Mouse (Mus musculus): ENCODE measurements around the gene Dynlt1b. TPM values are rescaled to one million over a fixed set of nuclear protein-coding genes. Genes with fewer than 3 reads are reported as not detected.
A peak's percentile ranks its signal among the peaks of the same experiment; 100 is the strongest.
"Not testable (repeated sequence)": the region's sequence is repeated elsewhere in the genome, so short reads cannot be mapped to it uniquely, and the experiment has no call there.

Gene Dynlt1b
- polyA plus RNA-seq (2012; rRNA removed) = 226 and 230 TPM in 2 replicates

DNA sequence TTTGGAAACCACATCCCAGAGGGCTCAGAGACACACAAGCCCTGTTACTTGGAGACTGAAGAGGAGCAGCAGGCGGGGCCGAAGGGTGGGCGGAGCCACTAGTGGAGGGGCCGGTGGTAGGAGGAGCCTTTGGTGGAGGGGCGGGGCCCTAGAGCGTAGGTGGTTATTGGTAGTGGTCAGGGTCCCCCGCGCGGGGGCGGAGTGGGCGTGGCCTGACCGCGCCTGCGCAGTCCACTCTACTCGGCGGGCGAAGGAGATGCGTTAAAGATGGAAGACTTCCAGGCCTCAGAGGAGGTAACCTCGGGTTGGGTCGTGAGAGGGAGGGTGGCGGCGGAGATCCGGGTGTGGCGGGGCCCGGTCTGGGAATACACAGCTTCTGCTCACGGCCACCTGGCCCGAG, at the start of gene Dynlt1b:
Gene Dynlt1b, plus strand, starts transcription at position 168 of the 400 bp plus-strand sequence.
- DNase-seq (ENCODE audit: low spot score) = peak; percentile 100

DNA sequence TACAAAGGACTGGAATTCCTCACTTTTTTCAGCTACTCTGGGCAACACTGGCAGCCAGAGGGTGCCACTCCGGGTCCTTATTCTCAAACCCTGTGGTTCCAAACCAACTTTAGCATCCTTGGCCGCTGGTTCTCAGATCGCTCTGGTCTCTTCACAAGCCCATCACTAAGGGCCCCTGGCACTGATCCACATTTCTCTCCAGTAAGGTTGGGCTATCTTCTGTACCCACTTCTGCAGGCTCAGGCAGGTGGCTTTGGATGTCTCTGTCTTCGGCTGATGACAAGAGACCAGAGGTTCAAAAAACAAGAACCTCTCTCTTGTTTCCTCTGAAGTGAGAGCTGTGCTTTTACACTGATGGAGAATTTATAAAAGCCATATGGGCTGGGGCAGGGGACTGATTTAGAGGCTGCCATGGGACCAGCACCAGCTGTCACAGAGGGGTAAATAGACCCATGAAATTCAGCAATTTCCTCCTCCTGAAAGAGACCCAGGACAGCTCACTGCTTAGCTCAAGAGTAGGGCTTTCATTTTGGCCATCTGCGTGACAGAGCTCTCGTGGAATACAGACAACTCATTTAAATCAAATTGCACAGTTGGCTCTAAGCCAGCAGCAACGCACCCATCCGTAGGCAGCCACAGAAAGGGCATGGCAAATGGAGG, 49.6 kb upstream of the Dynlt1b start:
- DNase-seq (ENCODE audit: low spot score) = not testable (repeated sequence)

DNA sequence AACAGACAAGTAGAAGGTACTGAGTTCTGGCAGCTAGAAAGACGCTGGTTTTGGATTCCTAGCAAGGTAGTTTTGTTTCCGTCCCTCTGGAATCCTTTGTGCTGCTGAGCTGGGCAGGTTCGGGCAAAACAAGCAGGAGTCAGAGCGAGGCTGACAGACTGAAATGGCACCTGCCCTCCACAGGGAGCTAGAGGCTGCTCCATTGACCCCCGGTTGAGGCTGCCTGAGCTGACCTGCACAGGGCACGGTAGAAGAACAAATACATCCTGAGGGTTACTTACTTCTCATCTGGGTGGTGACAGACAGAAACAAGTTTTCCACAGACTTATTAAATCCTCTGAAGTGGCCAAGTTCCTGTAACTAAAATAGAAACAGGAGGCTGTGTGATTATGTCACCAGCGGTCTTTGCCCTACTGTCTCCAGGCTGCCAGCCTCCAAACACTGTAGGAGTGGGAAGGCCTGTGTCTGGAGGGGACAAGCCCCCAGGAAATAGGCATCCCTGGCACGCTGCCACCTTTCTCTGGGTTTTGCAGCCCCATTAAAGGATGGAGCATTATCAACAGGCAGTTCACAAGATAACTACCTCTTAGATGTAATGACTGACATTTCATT, 48.7 kb upstream of the Dynlt1b start:
- DNase-seq (ENCODE audit: low spot score) = not testable (repeated sequence)

DNA sequence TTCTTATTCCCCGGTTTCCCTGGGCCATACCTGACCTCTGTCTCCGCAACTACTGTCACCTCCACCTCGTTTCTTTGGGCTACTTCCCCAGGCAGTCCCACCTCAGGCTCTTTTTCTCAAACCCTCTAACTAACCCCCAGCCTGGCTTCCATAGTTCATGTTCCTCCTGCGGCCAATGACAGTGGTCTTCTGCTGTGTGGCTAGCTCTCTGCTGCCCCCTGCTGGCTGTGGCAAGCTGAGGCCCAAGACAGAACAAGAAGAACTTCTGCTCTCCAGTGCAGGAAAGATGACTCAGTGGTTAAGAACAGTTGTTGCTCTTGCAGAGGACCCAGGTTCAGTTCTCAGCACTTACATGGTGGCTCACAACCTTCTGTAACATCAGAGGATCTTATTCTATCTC, 43.0 kb upstream of the Dynlt1b start:
- DNase-seq (ENCODE audit: low spot score) = not testable (repeated sequence)

DNA sequence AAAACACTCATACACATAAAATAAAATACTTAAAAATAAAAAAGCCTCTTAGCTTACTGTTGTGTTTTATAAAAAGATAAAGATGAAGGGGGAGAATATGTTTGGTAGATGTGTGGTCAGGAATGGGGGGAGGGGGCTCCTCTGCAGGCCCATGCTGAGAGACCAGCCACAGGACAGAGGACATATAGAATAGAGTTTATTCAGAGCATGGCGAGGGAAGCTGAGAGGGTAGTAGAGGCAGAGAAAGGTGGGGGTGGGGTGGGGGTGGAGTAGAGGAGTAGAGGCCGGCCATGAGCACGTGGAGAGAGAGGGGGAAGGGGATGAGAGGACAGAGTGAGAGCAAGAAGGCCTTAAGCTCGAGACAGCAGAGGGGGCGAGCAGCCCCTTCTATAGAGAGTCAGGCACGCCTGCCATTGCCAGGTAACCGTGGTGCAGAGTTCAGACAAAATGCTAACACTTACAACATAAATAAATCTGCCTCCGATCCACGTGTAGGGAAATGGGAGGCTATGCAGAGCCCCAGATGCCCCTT, 42.5 kb upstream of the Dynlt1b start:
- DNase-seq (ENCODE audit: low spot score) = not testable (repeated sequence)

DNA sequence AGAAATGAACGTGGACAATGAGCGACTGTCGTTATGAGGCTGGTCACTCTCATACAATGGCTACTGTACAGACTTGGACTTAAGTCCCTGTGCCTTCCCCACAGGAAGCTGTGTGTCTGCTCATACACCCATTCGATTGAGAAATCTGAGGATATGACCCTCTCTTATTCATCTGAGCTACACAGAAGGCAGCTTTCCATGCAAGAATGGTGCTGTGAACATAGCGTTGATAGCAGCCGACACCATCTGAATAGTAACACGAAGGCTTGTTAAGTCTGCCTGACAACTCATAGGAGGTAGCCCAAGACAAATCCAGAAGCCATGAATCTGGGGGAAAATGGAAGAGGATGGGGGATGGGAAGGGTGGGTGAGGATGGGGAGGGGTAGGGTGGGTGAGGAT, 40.4 kb upstream of the Dynlt1b start:
- DNase-seq (ENCODE audit: low spot score) = not testable (repeated sequence)

GRCm38 (mm10) chr17:6390731-6391130, 39.2 kb upstream of the Dynlt1b start:
- DNase-seq (ENCODE audit: low spot score) = not testable (repeated sequence)

DNA sequence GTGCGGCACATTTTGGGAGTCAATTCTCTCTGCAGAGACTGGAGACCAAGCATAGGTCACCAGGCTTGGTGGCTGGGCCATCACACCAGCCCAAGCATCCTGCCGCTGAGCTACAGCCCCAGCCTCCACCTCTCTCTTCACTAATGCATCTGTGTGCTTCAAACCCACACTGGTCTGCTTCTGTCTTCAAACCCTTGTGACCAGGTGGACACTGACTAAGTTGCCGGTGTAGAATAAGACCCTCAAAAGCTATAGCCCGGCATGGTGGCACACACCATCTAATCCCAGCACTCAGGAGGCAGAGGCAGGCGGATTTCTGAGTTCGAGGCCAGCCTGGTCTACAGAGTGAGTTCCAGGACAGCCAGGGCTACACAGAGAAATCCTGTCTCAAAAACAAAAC, 38.2 kb upstream of the Dynlt1b start:
- DNase-seq (ENCODE audit: low spot score) = not testable (repeated sequence)

DNA sequence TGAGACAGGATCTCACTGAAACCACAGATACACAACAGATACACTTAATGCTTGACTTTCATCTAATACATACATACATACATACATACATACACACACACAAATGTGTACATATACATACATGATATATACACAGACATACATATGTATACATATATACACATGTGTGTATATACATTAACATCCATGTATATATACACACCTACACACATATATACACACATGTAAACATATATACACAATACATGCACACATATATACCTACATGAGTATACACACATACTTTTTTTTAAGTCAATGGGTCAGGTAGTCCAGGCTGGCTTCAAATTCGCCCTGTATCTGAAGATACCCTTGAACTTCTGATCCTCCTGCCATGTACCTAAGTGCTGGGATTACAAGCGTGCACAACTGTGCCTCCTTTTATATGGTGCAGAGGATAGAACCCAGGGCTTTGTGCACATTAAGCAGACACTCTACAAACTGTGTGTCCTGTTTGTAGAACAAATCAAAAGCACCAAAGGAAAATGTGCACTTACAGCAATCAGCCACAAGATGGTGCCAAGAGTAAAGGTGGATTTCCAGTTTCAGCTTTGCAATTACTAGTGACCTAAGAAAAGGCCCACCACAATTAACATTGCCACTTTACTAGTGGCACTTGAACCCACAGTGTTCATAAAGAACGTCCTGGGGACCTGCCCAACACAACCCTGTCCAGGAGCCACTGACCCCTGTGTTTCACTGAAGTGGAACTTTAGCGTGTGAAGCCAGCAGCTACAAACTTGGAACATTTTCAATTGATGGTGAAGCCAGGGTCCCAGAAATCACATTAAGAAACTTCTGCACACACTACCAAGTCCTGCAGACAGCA, 37.2 kb upstream of the Dynlt1b start:
- not testable (repeated sequence) for DNase-seq (ENCODE audit: low spot score)

- DNase-seq (ENCODE audit: low spot score) = not testable (repeated sequence)
Observed at GRCm38 (mm10) chr17:6398079-6398478, 31.8 kb upstream of the Dynlt1b start.

DNA sequence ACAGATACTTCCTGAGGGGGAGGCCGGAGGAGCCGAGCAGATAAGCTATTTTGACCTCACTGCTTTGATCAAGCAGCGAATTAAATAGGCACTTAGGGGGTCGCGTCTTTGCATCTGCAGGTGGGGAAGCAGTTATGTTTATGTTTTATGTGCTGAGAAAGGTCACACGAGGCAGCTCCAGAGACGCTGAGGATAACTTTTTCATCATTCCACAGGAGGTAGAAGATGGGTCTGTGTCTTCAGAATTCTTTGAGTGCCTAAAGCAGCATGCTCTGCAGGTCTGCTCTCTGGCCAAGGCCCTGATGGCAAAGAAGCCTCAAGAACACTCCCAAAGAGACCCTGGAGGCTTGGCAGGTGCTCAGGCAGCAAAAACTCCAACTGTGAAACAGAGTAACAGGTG, 31.1 kb upstream of the Dynlt1b start:
- DNase-seq (ENCODE audit: low spot score) = not testable (repeated sequence)

GRCm38 (mm10) chr17:6399281-6400096, 30.4 kb upstream of the Dynlt1b start:
- DNase-seq (ENCODE audit: low spot score) = peak; percentile 47

DNA sequence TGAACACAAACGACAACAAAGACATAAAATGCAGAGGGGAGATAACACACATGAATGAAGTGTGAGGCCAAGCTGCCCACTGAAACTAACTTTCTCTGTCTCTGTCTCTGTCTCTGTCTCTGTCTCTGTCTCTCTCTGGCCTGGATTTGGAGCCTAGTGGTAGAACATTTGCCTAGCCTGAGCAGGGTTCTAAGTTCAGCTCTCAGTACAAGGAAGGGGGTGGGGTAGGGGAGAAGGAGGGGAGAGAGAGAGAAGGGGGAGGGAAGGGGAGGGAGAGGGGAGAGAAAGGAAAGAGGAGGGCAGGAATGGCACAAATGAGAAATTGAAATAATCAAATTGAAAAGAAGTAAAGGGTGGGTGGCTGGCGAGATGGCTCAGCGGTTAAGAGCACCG, 29.8 kb upstream of the Dynlt1b start:
- not testable (repeated sequence) for DNase-seq (ENCODE audit: low spot score)

DNA sequence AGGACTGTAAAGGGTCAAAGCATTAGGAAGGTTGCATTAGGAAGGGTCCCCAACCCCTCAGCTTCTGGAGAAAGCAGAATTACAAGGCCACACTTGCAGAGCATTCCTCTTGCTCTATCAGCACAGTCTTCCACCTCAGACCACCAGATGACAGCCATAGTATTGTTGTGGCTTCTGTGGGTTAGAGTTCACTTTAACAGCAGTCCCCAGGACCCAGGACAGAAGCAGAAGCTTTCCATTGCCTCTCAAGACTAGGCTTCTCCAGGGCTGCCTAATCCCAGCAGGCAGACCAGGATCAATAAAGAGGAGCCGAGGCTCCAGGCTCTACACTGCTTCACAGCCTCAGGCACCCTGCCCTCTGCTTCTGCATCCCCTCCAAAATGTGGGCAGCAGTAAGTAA, 25.4 kb upstream of the Dynlt1b start:
- not testable (repeated sequence) for DNase-seq (ENCODE audit: low spot score)

- not testable (repeated sequence) for DNase-seq (ENCODE audit: low spot score)
Observed at GRCm38 (mm10) chr17:6406972-6407371, 22.9 kb upstream of the Dynlt1b start.

DNA sequence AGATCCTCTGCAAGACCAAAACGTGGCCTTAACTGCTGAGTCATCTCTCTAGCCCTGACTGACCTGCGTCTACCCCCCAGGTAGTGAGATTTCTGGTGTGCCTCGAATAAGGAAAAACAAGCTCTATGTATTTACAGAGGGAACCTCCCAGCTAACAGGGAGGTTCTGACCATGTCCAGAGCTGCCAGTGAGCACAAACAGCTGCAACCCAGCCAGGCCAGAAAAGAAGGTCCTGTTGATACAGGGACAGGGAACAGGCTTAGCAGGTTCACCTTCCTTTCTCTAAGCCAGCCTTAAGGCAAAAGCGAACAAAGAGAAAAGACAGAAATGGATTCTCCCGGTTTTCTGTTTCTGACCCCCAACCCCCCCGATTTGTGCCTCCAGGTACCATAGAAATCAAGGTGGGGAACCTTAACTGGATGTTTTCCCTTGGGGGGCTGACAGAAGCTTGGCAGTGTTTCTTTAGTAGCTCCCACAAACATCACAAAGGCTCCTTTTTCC, 19.1 kb upstream of the Dynlt1b start:
- DNase-seq (ENCODE audit: low spot score) = not testable (repeated sequence)

DNA sequence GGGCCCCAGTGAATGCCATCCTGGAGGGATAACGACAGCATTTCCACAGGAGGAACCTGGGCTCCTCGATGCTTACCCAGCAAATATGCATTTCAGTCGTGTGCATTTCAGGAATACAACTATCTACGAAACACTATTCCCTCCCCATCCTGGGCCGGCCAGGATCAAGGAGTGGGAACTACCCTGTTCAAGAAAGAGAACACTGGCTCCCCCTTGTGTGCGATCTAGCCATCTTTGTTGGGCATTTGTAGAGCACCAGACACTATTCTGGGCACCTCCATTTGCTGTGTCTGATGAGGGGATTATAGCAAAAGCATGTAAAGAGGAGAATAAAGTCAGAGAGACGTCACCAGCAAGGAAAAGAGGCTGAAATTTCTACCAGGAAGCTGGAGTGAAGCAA, 12.8 kb upstream of the Dynlt1b start:
- DNase-seq (ENCODE audit: low spot score) = not testable (repeated sequence)

- not testable (repeated sequence) for DNase-seq (ENCODE audit: low spot score)
Observed at GRCm38 (mm10) chr17:6420557-6420956, 9.4 kb upstream of the Dynlt1b start.

DNA sequence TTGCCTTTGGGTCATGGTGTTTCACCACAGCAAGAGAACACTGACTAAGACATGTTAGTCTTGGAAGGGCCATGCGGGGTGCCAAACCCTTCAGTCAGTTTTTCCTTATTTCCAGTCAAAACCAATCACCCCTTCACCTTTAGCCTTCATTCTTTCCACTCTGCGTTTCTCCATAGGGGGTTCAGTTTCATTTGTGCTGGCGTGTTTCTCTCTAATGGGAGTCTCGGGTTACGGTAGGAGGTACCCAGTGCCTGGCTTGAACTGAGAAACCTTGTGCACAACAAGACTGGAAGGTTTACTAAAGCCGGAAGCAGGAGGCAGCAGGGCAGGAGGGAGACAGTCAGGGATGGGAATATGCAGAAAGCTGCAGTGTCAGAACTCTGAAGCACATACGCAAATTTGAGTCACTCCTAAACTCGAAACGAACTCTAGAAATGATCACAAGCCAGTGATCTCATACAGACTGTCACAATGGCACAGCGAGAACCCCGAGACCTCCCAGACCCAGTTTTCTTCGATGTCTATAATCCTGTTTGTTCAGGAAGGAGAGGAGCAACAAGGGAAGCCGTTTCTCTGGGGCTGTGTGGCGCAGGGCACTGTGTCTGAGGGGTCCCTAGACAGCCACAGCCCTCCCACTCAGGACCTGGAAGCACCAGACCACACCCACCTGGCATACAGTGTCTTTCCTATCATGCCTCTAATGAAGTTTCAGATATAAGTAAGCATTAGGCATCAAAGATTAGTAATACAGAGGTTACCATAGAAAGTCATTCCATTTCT, 8.2 kb upstream of the Dynlt1b start:
- not testable (repeated sequence) for DNase-seq (ENCODE audit: low spot score)

DNA sequence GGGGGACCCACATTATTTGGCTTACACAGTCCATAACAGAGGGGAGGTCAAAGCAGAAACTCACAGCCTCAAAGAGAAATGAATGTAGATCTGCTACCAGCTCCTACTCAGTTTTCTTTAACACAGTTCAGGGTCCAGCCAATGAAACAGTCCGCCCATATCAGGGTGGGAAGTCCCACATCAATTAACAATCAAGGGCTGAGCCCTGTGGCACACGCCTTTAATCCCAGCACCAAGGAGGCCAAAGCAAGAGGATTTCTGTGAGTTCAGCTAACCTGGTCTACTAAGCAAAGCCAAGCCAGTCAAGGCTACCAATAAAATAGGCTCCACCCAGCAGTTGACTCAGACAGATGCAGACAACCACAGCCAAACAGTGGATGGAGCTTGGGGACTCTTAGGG, 7.5 kb upstream of the Dynlt1b start:
- DNase-seq (ENCODE audit: low spot score) = not testable (repeated sequence)

Data from urinary bladder, adult 2 months (tissue).